Mouse (Mus musculus) CH12F3 (cell line): ENCODE results near the gene Mllt10.

Experiments
- in situ Hi-C: fragments of 300-500 bp; cut with MboI; formaldehyde crosslinking; loops from 2 replicates; pipeline ENCODE4 v1.14.3; 2020; ENCODE audit warnings: low sequenced_read_pairs

Mllt10 gene

GRCm38 (mm10) chr2:18181631-18182030 is 126.6 kb downstream of the Mllt10 start:
- in situ Hi-C loops, result no loop called here

- in situ Hi-C loops, result no loop called here
These were observed 128.0 kb downstream of the Mllt10 start for GRCm38 (mm10) chr2:18183079-18183478.

GRCm38 (mm10) chr2:18188367-18188766 is 133.3 kb downstream of the Mllt10 start:
- in situ Hi-C loops, result no loop called here

- in situ Hi-C loops, result no loop called here
These were observed 140.2 kb downstream of the Mllt10 start for GRCm38 (mm10) chr2:18195285-18195684.

- in situ Hi-C loops, result no loop called here
These were observed 140.8 kb downstream of the Mllt10 start for GRCm38 (mm10) chr2:18195691-18196396.

GRCm38 (mm10) chr2:18201820-18202462 is 146.9 kb downstream of the Mllt10 start:
- in situ Hi-C loops, result no loop called here

- in situ Hi-C loops, result no loop called here
These were observed 147.9 kb downstream of the Mllt10 start for GRCm38 (mm10) chr2:18202923-18203322.

GRCm38 (mm10) chr2:18205118-18205517 is 150.1 kb downstream of the Mllt10 start:
- in situ Hi-C loops, result no loop called here

- in situ Hi-C loops, result no loop called here
These were observed 151.8 kb downstream of the Mllt10 start for GRCm38 (mm10) chr2:18206811-18207210.

DNA sequence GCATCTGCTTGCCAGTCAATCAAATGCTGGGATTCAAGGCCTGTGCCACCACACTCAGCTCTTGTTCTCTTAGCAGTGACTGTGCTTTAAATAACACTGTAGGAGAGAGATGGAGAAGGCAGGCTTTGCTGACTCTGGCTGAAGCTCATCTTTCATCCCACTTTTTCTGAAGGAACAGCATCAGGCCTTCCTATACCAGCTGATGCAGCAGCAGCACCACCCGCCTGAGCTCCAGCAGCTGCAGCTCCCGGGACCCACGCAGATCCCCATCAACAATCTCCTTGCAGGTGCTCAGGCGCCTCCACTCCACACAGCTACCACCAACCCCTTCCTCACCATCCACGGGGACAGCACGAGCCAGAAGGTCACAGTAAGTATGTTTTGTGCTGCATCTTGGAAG is 153.5 kb downstream of the Mllt10 start:
- in situ Hi-C loops, result no loop called here

DNA sequence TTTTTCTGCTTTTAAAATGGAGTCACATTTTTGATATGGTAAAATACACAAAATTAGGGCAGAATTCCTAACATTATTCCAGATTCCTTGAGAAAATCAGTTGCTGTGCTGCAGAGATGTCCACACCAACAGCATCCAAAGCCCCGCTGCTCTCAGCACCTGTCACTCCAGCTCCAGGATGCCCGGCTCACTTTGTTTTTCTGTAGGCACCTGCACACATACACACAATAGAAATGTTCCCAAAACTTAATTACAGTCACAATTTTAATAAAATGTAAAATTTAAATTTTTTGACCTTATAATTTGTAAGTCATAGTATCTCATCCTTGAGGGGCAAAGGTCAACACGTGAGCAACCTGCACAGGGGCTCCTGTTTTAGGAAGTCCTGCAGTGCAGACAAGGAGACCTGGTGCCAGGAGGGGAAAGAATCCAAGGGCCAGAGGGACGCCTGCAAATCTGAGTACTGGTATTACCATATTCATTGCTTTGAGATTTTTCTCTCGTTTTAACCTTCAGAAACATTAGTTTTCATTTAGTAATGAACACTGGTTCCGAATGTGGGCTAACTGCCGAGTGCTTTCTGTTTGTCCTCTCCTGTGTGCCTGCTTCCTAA is 154.3 kb downstream of the Mllt10 start:
- in situ Hi-C loops, result no loop called here

DNA sequence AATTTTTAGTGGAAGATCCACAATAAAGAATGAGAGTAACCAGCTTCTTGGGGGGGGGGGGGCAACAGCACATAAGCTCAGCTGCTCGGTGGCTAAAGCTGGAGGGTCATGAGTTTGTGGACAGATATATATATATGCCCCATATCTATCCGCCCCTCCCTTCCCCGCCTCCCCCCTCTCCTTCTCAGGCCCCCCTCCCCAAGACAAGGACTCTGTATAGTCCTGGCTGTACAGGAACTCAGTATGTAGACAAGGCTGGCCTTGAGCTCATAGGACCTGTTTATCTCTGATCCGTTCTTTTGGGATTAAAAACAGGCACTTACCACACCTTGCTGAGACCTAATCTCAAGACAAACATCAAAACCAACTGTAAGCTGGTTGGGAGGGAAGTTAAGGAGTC is 154.9 kb downstream of the Mllt10 start:
- in situ Hi-C loops, result no loop called here

GRCm38 (mm10) chr2:18214031-18214430 is 159.0 kb downstream of the Mllt10 start:
- in situ Hi-C loops, result no loop called here

DNA sequence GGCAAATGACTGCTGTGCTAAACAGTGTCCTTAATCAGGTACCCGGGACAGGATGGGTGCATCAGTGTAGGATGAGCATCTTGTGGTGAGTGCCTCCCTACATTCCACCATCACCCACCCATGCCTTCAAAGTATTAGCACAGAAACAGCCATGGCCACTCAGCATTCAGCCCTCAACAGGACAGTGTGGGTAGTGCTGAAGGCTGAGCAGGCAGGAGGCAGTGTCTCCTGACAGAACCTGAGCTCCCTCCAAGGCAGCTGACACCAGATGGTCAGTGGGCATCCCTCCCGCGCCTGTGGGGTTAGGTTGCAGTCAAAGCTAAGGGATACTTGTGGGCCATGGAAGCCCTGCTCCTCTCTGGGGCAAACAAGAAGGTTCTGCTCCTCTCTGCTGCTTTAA is 162.8 kb downstream of the Mllt10 start:
- in situ Hi-C loops, result no loop called here

GRCm38 (mm10) chr2:18218500-18218899 is 163.5 kb downstream of the Mllt10 start:
- in situ Hi-C loops, result no loop called here

- in situ Hi-C loops, result no loop called here
These were observed 164.1 kb downstream of the Mllt10 start for GRCm38 (mm10) chr2:18219136-18219535.

GRCm38 (mm10) chr2:18219569-18219968 is 164.5 kb downstream of the Mllt10 start:
- in situ Hi-C loops, result no loop called here

GRCm38 (mm10) chr2:18228486-18229062 is 173.5 kb downstream of the Mllt10 start:
- in situ Hi-C loops, result no loop called here

- in situ Hi-C loops, result no loop called here
These were observed 174.2 kb downstream of the Mllt10 start for GRCm38 (mm10) chr2:18229279-18229678.

DNA sequence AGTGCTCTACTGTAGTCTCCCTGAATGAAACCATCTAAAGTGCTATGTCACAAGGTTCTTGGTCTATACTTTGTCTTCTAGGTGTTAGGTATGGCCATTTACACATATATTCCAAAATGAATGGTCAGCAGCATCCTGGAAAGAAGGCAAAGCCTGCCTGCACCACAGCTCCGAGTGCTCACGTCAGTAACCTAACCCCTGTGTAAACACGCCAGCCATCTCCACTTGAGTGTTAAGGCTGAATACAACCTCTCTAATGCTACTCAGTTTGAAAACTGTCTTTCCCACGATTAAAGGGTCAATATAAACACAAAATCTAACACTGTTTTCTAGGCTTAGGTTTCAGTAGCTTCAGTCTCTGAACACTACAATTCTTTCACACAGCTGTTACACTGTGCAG is 176.1 kb downstream of the Mllt10 start:
- in situ Hi-C loops, result no loop called here

DNA sequence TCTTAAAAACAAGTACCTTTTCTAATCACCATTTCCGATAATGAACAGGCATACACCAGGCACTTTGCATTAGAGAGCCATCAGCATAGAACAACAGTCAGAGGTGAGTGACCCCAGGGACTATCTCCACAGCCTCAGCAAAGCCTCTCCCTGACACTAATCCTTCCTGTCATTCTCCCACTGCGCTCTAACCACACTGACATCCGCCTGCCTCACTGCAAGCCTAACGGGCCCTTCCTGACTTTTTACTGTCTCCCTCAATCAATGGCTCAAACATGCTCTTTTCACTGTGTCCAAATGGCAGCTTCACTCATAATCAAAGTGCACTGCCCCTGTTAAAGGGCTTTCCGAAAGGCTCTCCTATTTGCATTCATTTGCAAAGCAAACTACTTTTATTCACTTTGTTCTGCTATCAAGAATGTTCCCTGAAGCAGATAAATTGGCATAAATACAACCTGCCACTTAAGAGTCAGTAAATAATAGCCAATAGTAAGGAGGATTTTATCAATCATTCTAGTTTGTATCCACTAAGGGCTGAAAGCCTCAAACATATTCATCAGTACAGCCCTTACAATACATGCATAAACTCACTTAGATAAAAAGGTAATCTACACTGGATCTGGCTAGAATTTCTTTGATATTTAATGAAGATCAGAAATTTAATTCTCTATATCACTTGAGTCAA is 178.0 kb downstream of the Mllt10 start:
- in situ Hi-C loops, result no loop called here
